Mouse (Mus musculus): Measurements from ENCODE around the gene Diras1.
"Not testable (repeated sequence)": the region's sequence is repeated elsewhere in the genome, so short reads cannot be mapped to it uniquely, and the experiment has no call there.

Gene Diras1

GRCm38 (mm10) chr10:81025639-81026275 is at the start of gene Diras1:
Gene Diras1 (minus strand): TSS chr10:81025662.
- no peak for DNase-seq

- DNase-seq: no peak
Measured at GRCm38 (mm10) chr10:81073464-81073863, 48.0 kb upstream of the Diras1 start.

GRCm38 (mm10) chr10:81072290-81072689 is 46.8 kb upstream of the Diras1 start:
- DNase-seq: no peak

- DNase-seq: peak; percentile 99
Measured at GRCm38 (mm10) chr10:81069836-81070235, 44.4 kb upstream of the Diras1 start, which contains the start of gene Thop1. Gene Thop1 (plus strand): TSS chr10:81070035.

- DNase-seq: no peak
Measured at GRCm38 (mm10) chr10:81068706-81069105, 43.2 kb upstream of the Diras1 start.

- DNase-seq: not testable (repeated sequence)
Measured at GRCm38 (mm10) chr10:81064519-81064918, 39.1 kb upstream of the Diras1 start.

GRCm38 (mm10) chr10:81062710-81063109 is 37.2 kb upstream of the Diras1 start:
- DNase-seq: peak; percentile 52

GRCm38 (mm10) chr10:81059603-81060543 is 34.4 kb upstream of the Diras1 start, which contains the start of gene Sgta:
Gene Sgta (minus strand): TSS chr10:81060181.
- DNase-seq: peak; percentile 100

- DNase-seq: no peak
Measured at GRCm38 (mm10) chr10:81058896-81059295, 33.4 kb upstream of the Diras1 start.

GRCm38 (mm10) chr10:81057406-81058130 is 32.1 kb upstream of the Diras1 start:
- DNase-seq: no peak

GRCm38 (mm10) chr10:81055802-81056340 is 30.4 kb upstream of the Diras1 start:
- DNase-seq: not testable (repeated sequence)

GRCm38 (mm10) chr10:81055169-81055568 is 29.7 kb upstream of the Diras1 start:
- no peak for DNase-seq

GRCm38 (mm10) chr10:81052577-81052976 is 27.1 kb upstream of the Diras1 start:
- DNase-seq: no peak

- DNase-seq: no peak
Measured at GRCm38 (mm10) chr10:81051133-81051532, 25.7 kb upstream of the Diras1 start.

- DNase-seq: no peak
Measured at GRCm38 (mm10) chr10:81050645-81051044, 25.2 kb upstream of the Diras1 start.

- DNase-seq: not testable (repeated sequence)
Measured at GRCm38 (mm10) chr10:81045246-81045645, 19.8 kb upstream of the Diras1 start.

- DNase-seq: peak; percentile 83
Measured at GRCm38 (mm10) chr10:81041458-81042175, 16.2 kb upstream of the Diras1 start.

GRCm38 (mm10) chr10:81036988-81037580 is 11.6 kb upstream of the Diras1 start, which contains the start of gene Slc39a3:
Gene Slc39a3 (minus strand): TSS chr10:81037426.
- peak; percentile 99 for DNase-seq

- peak; percentile 40 for DNase-seq
Measured at GRCm38 (mm10) chr10:81036251-81036650, 10.8 kb upstream of the Diras1 start.

GRCm38 (mm10) chr10:81033586-81033985 is 8.1 kb upstream of the Diras1 start:
- DNase-seq: no peak

GRCm38 (mm10) chr10:81029031-81029430 is 3.6 kb upstream of the Diras1 start:
- DNase-seq: no peak
